Mouse (Mus musculus): ENCODE data around the gene Gpr137.
A peak's percentile ranks its signal among the peaks of the same experiment; 100 is the strongest.
"Not testable (repeated sequence)": the region's sequence is repeated elsewhere in the genome, so short reads cannot be mapped to it uniquely, and the experiment has no call there.

Gpr137 gene

DNA sequence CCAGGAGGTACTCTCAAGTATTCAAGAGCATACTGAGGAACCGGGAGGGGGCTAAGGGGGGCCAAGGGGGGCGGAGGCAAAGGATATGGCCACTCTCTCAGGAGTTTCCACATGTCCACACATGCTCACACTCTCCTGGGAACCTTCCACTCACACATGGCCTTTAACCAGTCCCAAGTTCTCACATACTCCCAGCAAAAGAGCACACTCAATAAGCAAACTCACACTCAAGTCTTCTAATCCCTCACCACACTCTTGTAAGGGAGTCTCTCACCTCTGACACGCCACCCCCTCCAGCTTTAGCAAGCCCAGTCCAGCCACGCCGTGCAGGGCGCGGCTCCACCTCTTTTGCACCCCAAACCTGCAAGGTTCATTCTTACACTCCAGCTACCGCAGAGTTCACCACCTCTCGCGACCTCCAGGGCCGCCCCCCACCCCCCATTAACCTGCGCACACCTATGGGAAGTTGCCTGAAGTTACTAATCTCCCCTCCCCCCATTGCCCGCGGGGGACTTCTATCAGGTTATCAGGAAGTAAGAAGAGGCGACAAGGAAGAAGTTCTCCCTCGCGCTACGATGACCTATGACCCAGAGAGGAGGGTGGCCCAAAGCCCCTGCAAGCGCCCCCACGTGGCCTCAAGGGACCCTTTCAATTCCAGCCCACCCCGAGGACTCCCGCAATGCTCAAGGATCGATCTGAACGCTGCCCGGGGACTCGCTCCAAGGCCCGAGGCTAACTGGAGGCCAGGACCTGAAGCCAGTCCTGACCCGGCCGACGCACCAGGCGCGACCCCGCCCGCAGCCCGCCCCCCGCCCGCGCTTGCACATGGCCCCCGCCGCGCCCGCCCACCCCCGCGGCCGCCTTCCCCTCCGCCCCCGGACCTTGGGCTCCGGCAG lies 21.3 kb downstream of the Gpr137 start:
- no peak for DNase-seq

DNA sequence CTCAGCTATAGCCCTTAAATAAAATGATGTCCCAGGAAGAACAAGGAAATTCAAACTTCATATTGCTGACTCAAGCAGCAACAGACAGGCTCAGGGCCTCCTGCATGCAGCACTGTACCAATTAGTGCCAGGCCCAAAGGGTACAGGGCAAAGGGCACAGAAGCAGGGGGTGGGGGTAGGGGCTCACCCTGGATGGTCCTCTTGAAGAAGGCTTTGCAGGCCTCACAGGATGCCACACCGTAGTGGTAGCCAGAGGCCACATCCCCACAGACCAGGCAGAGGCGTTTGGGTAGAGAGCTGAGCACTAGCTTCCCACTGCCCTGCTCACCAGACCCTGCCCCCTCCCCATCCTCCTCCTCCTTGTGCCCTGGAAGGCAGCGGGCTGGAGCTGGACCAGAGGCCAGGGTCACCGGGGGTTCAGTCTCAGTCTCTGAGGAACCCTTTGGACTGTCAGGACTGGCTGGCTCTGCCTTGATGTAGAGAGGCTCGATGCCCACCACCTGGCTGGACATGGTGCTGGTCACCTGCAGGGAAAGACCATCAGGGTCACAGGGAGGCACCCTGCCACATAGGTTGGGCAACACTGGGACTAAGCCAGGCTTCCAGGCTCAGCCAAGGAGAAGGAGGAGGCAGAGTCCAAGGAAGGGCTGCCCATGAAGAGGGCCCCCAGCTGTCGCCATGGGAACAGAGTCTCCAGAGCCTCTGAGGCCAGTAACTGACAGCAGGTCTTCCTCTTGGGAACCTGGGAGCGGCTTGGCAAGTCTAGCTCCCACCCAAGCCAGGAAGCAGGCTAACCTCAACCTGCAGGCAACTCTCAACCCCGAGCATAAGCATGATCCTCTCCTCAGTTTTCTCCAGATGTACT lies 22.2 kb downstream of the Gpr137 start:
- DNase-seq = no peak

DNA sequence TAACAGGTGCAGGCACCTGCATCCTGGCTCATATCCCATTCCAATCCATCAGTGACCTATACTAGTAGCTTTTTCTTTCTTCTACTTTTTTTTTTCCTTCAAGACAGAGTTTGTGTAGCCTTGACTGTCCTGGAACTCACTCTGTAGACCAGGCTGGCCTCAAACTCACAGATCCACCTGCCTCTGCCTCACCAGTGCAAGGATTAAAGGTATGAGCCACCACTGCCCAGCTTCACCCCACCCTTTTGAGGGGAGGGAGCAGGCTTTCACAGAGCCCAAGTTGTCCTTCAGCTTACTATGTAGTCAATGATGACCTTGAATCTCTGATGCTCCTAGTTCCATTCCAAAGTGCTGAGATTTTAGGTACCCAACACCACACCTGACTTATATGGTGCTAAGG lies 22.8 kb downstream of the Gpr137 start:
- DNase-seq = no peak

DNA sequence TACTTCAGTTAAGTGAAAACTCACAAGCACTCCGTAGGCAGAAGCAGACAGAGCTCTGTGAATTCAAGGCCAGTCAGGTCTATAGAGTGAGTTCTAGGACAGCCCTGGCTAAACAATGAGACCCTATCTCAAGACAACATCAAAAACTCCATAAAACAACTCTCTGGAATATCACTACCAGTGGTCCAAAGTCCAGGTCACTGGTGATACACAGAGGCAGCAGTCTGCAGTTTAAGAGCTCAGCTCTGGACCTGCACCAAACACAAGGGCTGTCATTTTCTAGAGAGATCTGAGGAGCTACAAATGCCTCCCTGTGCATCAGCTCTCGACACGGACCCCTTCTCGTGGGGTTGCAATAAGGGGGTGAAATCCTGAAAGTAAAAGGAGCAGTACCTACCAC lies 24.0 kb downstream of the Gpr137 start:
- DNase-seq = no peak

GRCm38 (mm10) chr19:6916496-6916895 lies 25.8 kb downstream of the Gpr137 start:
- DNase-seq = no peak

- DNase-seq = no peak
Observed at GRCm38 (mm10) chr19:6915276-6915675, 27.0 kb downstream of the Gpr137 start.

- no peak for DNase-seq
Observed at GRCm38 (mm10) chr19:6914540-6914939, 27.7 kb downstream of the Gpr137 start.

DNA sequence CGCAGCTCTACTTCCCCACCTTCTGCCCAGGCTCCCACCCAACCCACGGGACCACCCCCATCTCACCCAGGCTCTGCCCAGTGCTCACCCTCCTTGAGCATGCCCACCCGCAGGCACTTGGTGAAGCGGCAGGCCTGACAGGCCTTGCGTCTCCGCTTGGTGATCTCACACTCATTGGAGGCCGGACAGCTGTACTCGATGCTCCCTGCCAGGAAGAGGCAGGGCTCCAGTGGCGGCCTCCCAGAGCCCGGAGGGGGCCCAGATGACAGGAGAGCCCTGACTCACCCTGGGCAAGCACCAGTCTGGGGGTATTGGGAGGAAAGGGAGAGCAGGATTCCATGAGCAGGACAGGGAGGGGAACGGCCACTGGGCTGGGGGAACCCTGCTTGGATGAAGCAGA lies 28.3 kb downstream of the Gpr137 start:
- no peak for DNase-seq

DNA sequence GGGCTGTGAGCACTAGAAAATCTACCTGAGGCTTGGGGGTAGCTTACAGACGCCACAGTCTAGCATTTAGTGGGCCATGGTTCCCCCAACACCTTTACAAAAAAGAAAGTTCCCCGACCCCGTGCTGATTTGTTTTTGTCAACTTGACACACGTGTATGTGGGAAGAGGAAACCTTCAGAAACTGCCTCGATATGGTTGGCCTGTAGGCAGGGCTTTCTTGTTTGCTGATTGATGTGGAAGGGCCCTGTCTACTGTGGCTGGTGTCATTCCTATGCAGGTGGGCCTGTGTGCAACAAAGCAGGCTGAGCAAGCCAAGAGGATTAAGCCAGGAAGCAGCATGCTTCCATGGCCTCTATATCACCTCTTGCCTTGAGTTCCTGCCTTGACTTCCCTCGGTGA lies 29.2 kb downstream of the Gpr137 start:
- DNase-seq = no peak

DNA sequence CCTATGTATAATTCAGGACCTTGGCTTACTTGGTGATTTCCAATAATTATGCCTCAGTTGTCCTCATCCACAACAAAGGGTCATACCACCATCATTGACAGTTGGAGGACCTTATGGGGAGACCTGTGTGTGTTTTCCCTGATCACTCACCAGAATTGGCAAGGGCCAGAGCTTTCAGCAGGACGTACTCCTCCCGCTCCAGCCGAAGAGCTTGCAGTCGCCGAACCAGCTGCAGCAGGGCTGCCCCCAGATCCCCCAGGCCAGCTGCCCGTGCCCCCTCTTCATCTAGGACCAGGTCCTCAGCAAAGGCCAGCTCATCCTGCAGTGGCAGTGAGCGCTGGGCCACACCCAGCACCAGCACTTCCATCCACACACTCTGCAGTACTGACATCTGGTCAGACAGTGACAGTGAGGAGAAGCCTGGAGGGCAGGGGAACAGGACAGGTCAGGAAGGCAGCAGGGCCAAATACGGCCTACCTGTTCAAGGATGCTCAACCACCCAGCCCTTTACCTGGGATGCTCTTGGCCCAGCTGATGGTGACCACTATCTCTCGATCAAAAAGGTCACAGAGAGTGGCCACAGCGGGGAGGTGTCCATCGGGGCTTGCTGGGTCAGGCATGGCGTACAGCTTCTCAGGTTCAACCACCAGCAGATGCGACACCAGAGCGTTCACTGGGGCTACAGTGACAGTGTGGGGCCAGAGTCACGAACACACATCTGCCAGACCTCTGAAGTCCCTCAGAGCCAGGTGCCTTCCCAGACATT lies 29.9 kb downstream of the Gpr137 start:
- no peak for DNase-seq

DNA sequence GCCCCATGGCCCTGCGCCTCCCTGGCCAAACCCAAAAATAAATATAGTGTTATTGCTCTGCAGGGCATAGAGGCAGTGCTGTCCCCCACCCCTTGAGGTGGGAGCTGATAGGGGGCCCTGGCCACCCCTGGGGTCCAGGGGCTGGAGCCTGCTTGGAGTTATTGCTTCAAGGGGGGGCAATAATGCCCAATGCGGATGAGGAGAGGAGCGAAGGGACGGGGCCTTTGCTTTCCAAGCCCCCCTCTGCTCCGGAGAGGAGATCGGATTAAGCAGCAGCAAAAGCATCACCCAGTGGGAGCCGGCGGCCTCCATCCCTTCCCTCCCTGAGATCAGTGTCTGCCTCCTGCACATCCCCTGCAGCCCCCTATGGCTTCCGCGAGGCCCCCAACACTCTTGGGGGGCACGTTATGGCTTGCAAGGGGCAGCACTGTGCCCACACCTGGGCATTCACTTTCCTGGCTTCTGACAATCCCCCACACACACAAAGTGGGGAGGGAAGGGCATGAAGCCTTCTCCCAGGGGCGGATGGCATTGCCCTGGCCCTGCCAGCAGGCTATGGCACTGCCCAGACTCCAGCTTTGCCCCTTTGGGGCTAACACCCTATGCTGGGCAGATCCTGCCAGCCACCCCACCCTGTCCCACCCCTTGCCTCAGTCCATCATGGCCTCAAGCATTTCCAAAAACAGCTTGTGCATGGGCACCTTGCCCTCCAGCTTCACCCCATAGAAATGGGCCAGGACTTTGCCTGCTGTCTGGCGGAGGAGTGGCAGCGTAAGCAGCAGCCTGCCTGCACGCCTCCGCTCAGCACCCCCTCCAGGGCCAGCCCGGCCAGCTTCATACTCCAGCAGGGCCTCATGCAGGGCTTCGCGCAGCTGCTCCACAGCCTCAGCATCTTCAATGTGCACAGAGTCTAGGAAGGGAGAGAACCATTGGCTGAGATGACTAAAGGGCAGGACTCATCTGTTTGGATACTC lies 30.9 kb downstream of the Gpr137 start:
- no peak for DNase-seq

GRCm38 (mm10) chr19:6910306-6910705 lies 32.0 kb downstream of the Gpr137 start:
- not testable (repeated sequence) for DNase-seq

GRCm38 (mm10) chr19:6909507-6910289 lies 32.6 kb downstream of the Gpr137 start, which contains the start of the genes Trmt112 and Prdx5:
Trmt112 (plus strand) TSS chr19:6909698.
Prdx5 (minus strand) TSS chr19:6910106.
- DNase-seq = peak; percentile 96

GRCm38 (mm10) chr19:6909021-6909420 lies 33.3 kb downstream of the Gpr137 start:
- DNase-seq = no peak

DNA sequence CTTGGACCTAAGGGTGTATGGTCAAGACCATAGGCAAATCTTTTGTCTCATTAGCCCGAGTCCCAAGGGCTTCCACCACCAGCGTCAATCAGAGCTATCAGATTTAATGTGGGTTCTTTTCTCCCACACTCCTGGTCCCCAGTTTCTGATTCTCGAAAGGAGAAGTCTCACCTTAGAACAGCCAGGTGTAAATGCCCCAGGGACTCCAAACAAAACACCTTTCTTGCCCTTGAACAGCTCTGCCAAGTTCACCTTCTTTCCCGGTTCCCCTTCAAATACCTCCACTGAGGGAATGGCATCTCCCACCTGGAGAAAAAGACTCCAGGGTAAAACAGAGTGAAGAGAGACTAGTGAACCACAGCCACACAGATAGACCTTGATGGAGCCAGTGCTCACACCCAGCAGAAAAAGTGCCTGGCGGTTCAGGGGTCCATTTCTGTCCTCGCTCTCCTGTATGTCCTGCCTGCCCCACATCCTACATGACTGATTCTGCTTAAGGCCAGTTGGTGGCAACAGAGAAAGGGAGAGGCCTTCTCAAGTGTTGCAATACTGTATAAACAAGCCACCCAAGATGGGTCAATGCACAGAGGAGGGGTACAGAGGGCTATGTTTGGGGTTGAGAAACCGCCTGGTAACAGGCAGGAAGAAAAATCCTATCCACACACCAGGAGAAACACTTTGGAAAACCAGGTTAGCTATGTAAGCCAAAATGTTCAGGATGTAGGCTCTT lies 34.3 kb downstream of the Gpr137 start:
- no peak for DNase-seq

- no peak for DNase-seq
Observed at GRCm38 (mm10) chr19:6907094-6907493, 35.2 kb downstream of the Gpr137 start.

GRCm38 (mm10) chr19:6906199-6906598 lies 36.1 kb downstream of the Gpr137 start:
- no peak for DNase-seq

GRCm38 (mm10) chr19:6905498-6906159 lies 36.7 kb downstream of the Gpr137 start:
- DNase-seq = no peak

GRCm38 (mm10) chr19:6904846-6905245 lies 37.4 kb downstream of the Gpr137 start:
- DNase-seq = no peak

- DNase-seq = no peak
Observed at GRCm38 (mm10) chr19:6903031-6903430, 39.2 kb downstream of the Gpr137 start.
